Mouse (Mus musculus) liver, embryonic 12.5 days (tissue): ENCODE data around the gene Entpd6. TPM values are rescaled to one million over a fixed set of nuclear protein-coding genes. Genes with fewer than 3 reads are reported as not detected.

Experiments used
- ATAC-seq: fragments of 200-750 bp; cut with Nextera tagmentation; 2 replicates; pipeline ENCODE4 v1.8.0; 2017; ENCODE audit warnings: moderate number of reproducible peaks, mild to moderate bottlenecking, moderate library complexity
- H3K27ac ChIP-seq: fragments of 300-500 bp; sonication (generic); 2 replicates; pipeline ENCODE4 v1.5.1; 2016; ENCODE audit warnings: mild to moderate bottlenecking
- H3K27me3 ChIP-seq: fragments of 300-500 bp; sonication (generic); replicated peaks from 2 replicates; pipeline ENCODE4 v1.6.1; 2016; ENCODE audit warnings: mild to moderate bottlenecking, moderate library complexity
- H3K36me3 ChIP-seq: fragments of 300-500 bp; sonication (generic); 2 replicates; pipeline ENCODE4 v1.6.1; 2016; ENCODE audit warnings: mild to moderate bottlenecking, moderate library complexity
- H3K4me1 ChIP-seq: fragments of 300-500 bp; sonication (generic); 2 replicates; pipeline ENCODE4 v1.6.1; 2016
- H3K4me2 ChIP-seq: fragments of 300-500 bp; sonication (generic); 2 replicates; pipeline ENCODE4 v1.6.1; 2016; ENCODE audit warnings: mild to moderate bottlenecking, moderate library complexity
- H3K4me3 ChIP-seq: fragments of 300-500 bp; sonication (generic); 2 replicates; pipeline ENCODE4 v1.5.1; 2016; ENCODE audit warnings: mild to moderate bottlenecking, moderate library complexity
- H3K9ac ChIP-seq: fragments of 300-500 bp; sonication (generic); 2 replicates; pipeline ENCODE4 v1.6.1; 2016; ENCODE audit warnings: mild to moderate bottlenecking, moderate library complexity
- H3K9me3 ChIP-seq: fragments of 300-500 bp; sonication (generic); replicated peaks from 2 replicates; pipeline ENCODE4 v1.6.1; 2016; ENCODE audit warnings: mild to moderate bottlenecking, moderate library complexity
- WGBS: fragments of 180-500 bp; shearing (Covaris S2); methylation state at CpG from one replicate; pipeline ENCODE4 v1.1.7; 2016; ENCODE audit not compliant: insufficient replicate concordance; 5-methylcytosine and 5-hydroxymethylcytosine counted together
- polyA plus RNA-seq: library from polyadenylated mRNA; unstranded; fragments of >200 nt; fragmentation: Nextera tagmentation; extraction: Ambion mirVana; gene quantifications from 2 replicates; pipeline ENCODE4 v1.2.1, GENCODE M21; 2016

The Entpd6 gene
- polyA plus RNA-seq, 1 experiment from 2014 or later: 21.0 TPM

GRCm38 (mm10) chr2:150788768-150789550, 40.1 kb downstream of the Entpd6 start:
- H3K4me2 ChIP-seq: 0 out of 2 replicates have a peak overlapping the region, but pooled peaks have one; percentile 2
- H3K4me1 ChIP-seq: peaks cover 29% of the 10 kb centered on the region
- no peaks in the 10 kb centered on the region for H3K9me3 ChIP-seq
- H3K27ac ChIP-seq: no peak overlapping the region
- no peak overlapping the region for H3K4me3 ChIP-seq
- peaks cover 26% of the 10 kb centered on the region for H3K36me3 ChIP-seq
- no peak overlapping the region for H3K9ac ChIP-seq
- H3K27me3 ChIP-seq: no peaks in the 10 kb centered on the region
- 63% methylated on average over 4 of the region's 4 CpGs for WGBS
- ATAC-seq: no peak

- no peak overlapping the region for H3K27ac ChIP-seq
- peaks cover 51% of the 10 kb centered on the region for H3K36me3 ChIP-seq
- no peak overlapping the region for H3K4me2 ChIP-seq
- no peak overlapping the region for H3K4me3 ChIP-seq
- no peaks in the 10 kb centered on the region for H3K9me3 ChIP-seq
- WGBS: 57% methylated on average over 4 of the region's 4 CpGs
- no peaks in the 10 kb centered on the region; the same call in 1 of the 2 replicates for H3K4me1 ChIP-seq
- no peak for ATAC-seq
- H3K27me3 ChIP-seq: no peaks in the 10 kb centered on the region
- H3K9ac ChIP-seq: no peak overlapping the region
Observed at GRCm38 (mm10) chr2:150793320-150793719, 44.5 kb downstream of the Entpd6 start.

- no peaks in the 10 kb centered on the region for H3K27me3 ChIP-seq
- H3K4me3 ChIP-seq: no peak overlapping the region
- H3K9ac ChIP-seq: no peak overlapping the region
- H3K27ac ChIP-seq: no peak overlapping the region
- no peak for ATAC-seq
- H3K4me2 ChIP-seq: no peak overlapping the region
- H3K9me3 ChIP-seq: no peaks in the 10 kb centered on the region
- H3K4me1 ChIP-seq: no peaks in the 10 kb centered on the region
- 73% methylated on average over 7 of the region's 7 CpGs for WGBS
- H3K36me3 ChIP-seq: peaks cover 63% of the 10 kb centered on the region
Observed at GRCm38 (mm10) chr2:150798084-150798483, 49.2 kb downstream of the Entpd6 start.

- Histone ChIP-seq H3K36me3 (peaks cover 55% of the 10 kb centered on the region), H3K4me1 (no peaks in the 10 kb centered on the region)
- 76% methylated on average over 5 of the region's 5 CpGs for WGBS
Observed at GRCm38 (mm10) chr2:150800616-150801015, 51.8 kb downstream of the Entpd6 start.

GRCm38 (mm10) chr2:150803035-150803434, 54.2 kb downstream of the Entpd6 start:
- Histone ChIP-seq H3K4me3 (no peak overlapping the region), H3K27ac (no peak overlapping the region), H3K9ac (no peak overlapping the region), H3K9me3 (no peaks in the 10 kb centered on the region), H3K27me3 (no peaks in the 10 kb centered on the region), H3K4me1 (no peaks in the 10 kb centered on the region), H3K36me3 (peaks cover 61% of the 10 kb centered on the region), H3K4me2 (no peak overlapping the region)
- no peak for ATAC-seq
- 68% methylated on average over 1 of the region's 1 CpGs for WGBS

More at GRCm38 (mm10) chr2:150800616-150801015, 51.8 kb downstream of the Entpd6 start:
- no peak overlapping the region for H3K9ac ChIP-seq
- no peak for ATAC-seq
- H3K27me3 ChIP-seq: no peaks in the 10 kb centered on the region
- no peaks in the 10 kb centered on the region for H3K9me3 ChIP-seq
- H3K4me2 ChIP-seq: no peak overlapping the region
- no peak overlapping the region for H3K27ac ChIP-seq
- no peak overlapping the region for H3K4me3 ChIP-seq

- H3K4me3 ChIP-seq: no peak overlapping the region
- H3K36me3 ChIP-seq: peaks cover 81% of the 10 kb centered on the region
- H3K4me1 ChIP-seq: peaks cover 9% of the 10 kb centered on the region; the same call in 1 of the 2 replicates
- no peaks in the 10 kb centered on the region for H3K27me3 ChIP-seq
- no peak overlapping the region for H3K9ac ChIP-seq
- no peak overlapping the region for H3K4me2 ChIP-seq
- ATAC-seq: no peak
- 72% methylated on average over 6 of the region's 6 CpGs for WGBS
- no peak overlapping the region for H3K27ac ChIP-seq
- no peaks in the 10 kb centered on the region for H3K9me3 ChIP-seq
Observed at GRCm38 (mm10) chr2:150808381-150808780, 59.5 kb downstream of the Entpd6 start.

GRCm38 (mm10) chr2:150808812-150809211, 60.0 kb downstream of the Entpd6 start:
- ATAC-seq: no peak
- H3K9me3 ChIP-seq: no peaks in the 10 kb centered on the region
- H3K36me3 ChIP-seq: peaks cover 85% of the 10 kb centered on the region
- H3K4me3 ChIP-seq: no peak overlapping the region
- no peak overlapping the region for H3K4me2 ChIP-seq
- no peaks in the 10 kb centered on the region for H3K27me3 ChIP-seq
- no peak overlapping the region for H3K27ac ChIP-seq
- no peak overlapping the region for H3K9ac ChIP-seq
- H3K4me1 ChIP-seq: peaks cover 9% of the 10 kb centered on the region; the same call in 1 of the 2 replicates
- 83% methylated on average over 6 of the region's 6 CpGs for WGBS

- H3K4me1 ChIP-seq: peaks cover 9% of the 10 kb centered on the region; the same call in 1 of the 2 replicates
Observed at GRCm38 (mm10) chr2:150810603-150811002, 61.8 kb downstream of the Entpd6 start.

GRCm38 (mm10) chr2:150812816-150813215, 64.0 kb downstream of the Entpd6 start:
- Histone ChIP-seq H3K4me1 (peaks cover 9% of the 10 kb centered on the region; the same call in 1 of the 2 replicates), H3K27ac (no peak overlapping the region), H3K4me2 (no peak overlapping the region), H3K4me3 (no peak overlapping the region), H3K36me3 (peaks cover 98% of the 10 kb centered on the region), H3K9me3 (no peaks in the 10 kb centered on the region), H3K9ac (no peak overlapping the region), H3K27me3 (no peaks in the 10 kb centered on the region)
- 80% methylated on average over 6 of the region's 6 CpGs for WGBS
- no peak for ATAC-seq

More at GRCm38 (mm10) chr2:150810603-150811002, 61.8 kb downstream of the Entpd6 start:
- no peak overlapping the region for H3K4me3 ChIP-seq
- WGBS: 56% methylated on average over 5 of the region's 5 CpGs
- ATAC-seq: peak; percentile 54; the same call in 1 of the 2 replicates
- H3K27me3 ChIP-seq: no peaks in the 10 kb centered on the region
- H3K27ac ChIP-seq: no peak overlapping the region
- H3K9ac ChIP-seq: no peak overlapping the region
- H3K36me3 ChIP-seq: peaks cover 90% of the 10 kb centered on the region
- H3K9me3 ChIP-seq: no peaks in the 10 kb centered on the region
- no peak overlapping the region for H3K4me2 ChIP-seq

- no peak for ATAC-seq
- Histone ChIP-seq H3K9ac (no peak overlapping the region), H3K4me3 (no peak overlapping the region), H3K27ac (no peak overlapping the region), H3K9me3 (no peaks in the 10 kb centered on the region), H3K4me1 (no peaks in the 10 kb centered on the region), H3K27me3 (no peaks in the 10 kb centered on the region), H3K4me2 (no peak overlapping the region), H3K36me3 (peaks cover 93% of the 10 kb centered on the region)
- 81% methylated on average over 18 of the region's 18 CpGs for WGBS
Observed at GRCm38 (mm10) chr2:150816676-150817402, 68.0 kb downstream of the Entpd6 start.

GRCm38 (mm10) chr2:150818742-150819141, 69.9 kb downstream of the Entpd6 start:
- H3K36me3 ChIP-seq: peaks cover 85% of the 10 kb centered on the region
- no peaks in the 10 kb centered on the region for H3K27me3 ChIP-seq
- no peak for ATAC-seq
- H3K9me3 ChIP-seq: no peaks in the 10 kb centered on the region
- WGBS: 77% methylated on average over 8 of the region's 8 CpGs
- H3K4me2 ChIP-seq: no peak overlapping the region
- H3K4me3 ChIP-seq: no peak overlapping the region
- H3K27ac ChIP-seq: no peak overlapping the region
- no peaks in the 10 kb centered on the region for H3K4me1 ChIP-seq
- H3K9ac ChIP-seq: no peak overlapping the region

GRCm38 (mm10) chr2:150820720-150821119, 71.9 kb downstream of the Entpd6 start:
- ATAC-seq: no peak
- Histone ChIP-seq H3K27ac (no peak overlapping the region), H3K4me3 (no peak overlapping the region), H3K27me3 (no peaks in the 10 kb centered on the region), H3K4me1 (no peaks in the 10 kb centered on the region), H3K4me2 (no peak overlapping the region), H3K36me3 (peaks cover 85% of the 10 kb centered on the region), H3K9ac (no peak overlapping the region), H3K9me3 (no peaks in the 10 kb centered on the region)
- WGBS: 78% methylated on average over 8 of the region's 8 CpGs
